Mouse (Mus musculus): ENCODE measurements around the gene Cbx4.

The Cbx4 gene

GRCm38 (mm10) chr11:119041750-119042465 is 44.1 kb downstream of the Cbx4 start:
- DNase-seq (ENCODE audit: low spot score in 2 of 2), result no peak

- no peak for DNase-seq (ENCODE audit: low spot score in 2 of 2)
Observed at GRCm38 (mm10) chr11:119041325-119041716, 44.7 kb downstream of the Cbx4 start.

GRCm38 (mm10) chr11:119040600-119041324 is 45.3 kb downstream of the Cbx4 start, which contains the start of gene Cbx8:
Gene Cbx8, minus strand, starts transcription at chr11:119040969.
- DNase-seq (ENCODE audit: low spot score in 2 of 2), result peak; percentile 99

- DNase-seq (ENCODE audit: low spot score in 2 of 2), result no peak
Observed at GRCm38 (mm10) chr11:119039732-119040512, 46.1 kb downstream of the Cbx4 start.

GRCm38 (mm10) chr11:119038744-119039484 is 47.1 kb downstream of the Cbx4 start:
- no peak for DNase-seq (ENCODE audit: low spot score in 2 of 2)

GRCm38 (mm10) chr11:119037780-119038401 is 48.1 kb downstream of the Cbx4 start:
- DNase-seq (ENCODE audit: low spot score in 2 of 2), result no peak

GRCm38 (mm10) chr11:119036934-119037779 is 48.9 kb downstream of the Cbx4 start:
- no peak for DNase-seq (ENCODE audit: low spot score in 2 of 2)

- DNase-seq (ENCODE audit: low spot score in 2 of 2), result no peak
Observed at GRCm38 (mm10) chr11:119036447-119036846, 49.6 kb downstream of the Cbx4 start.

- DNase-seq (ENCODE audit: low spot score in 2 of 2), result no peak
Observed at GRCm38 (mm10) chr11:119035686-119036165, 50.3 kb downstream of the Cbx4 start.

GRCm38 (mm10) chr11:119035094-119035685 is 50.8 kb downstream of the Cbx4 start:
- no peak for DNase-seq (ENCODE audit: low spot score in 2 of 2)

- DNase-seq (ENCODE audit: low spot score in 2 of 2), result no peak
Observed at GRCm38 (mm10) chr11:119034635-119035034, 51.4 kb downstream of the Cbx4 start.

- DNase-seq (ENCODE audit: low spot score in 2 of 2), result peak; percentile 73 to 80
Observed at GRCm38 (mm10) chr11:119033874-119034558, 52.0 kb downstream of the Cbx4 start.
